Mouse (Mus musculus) embryo, embryonic 9.5 days (tissue): ENCODE measurements at regions not wholly inside any gene's neighbourhood (a gene's known extent, or its start where the extent isn't known, plus 50 kb on each side); places are given as distances from the start of the nearest gene placed in this dataset.

Experiments used
- DNase-seq: peaks from one replicate; pipeline ENCODE4 v3.0.0-alpha.2; 2017; ENCODE audit errors: extremely low spot score

DNA sequence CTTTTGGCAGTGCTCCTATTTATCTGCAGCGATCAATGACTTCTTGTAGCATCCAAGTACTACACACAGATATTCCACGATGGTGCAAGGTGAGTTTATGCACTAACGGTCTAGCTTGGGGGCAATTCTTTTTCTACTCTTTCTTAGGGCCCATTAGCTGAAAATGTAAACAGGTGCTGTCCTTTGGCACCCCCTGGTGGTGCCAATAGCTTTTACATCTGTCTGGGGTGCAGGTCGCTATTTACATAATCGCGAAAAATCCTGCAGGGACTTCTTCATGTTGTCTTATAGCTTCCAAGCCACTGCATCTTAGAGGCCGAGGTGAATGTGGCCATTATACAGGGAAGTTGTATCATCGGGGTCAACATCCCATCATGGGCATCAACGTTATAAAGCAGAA lies 175.9 kb downstream of the Rps12 start:
- DNase-seq: peak; percentile 76

DNA sequence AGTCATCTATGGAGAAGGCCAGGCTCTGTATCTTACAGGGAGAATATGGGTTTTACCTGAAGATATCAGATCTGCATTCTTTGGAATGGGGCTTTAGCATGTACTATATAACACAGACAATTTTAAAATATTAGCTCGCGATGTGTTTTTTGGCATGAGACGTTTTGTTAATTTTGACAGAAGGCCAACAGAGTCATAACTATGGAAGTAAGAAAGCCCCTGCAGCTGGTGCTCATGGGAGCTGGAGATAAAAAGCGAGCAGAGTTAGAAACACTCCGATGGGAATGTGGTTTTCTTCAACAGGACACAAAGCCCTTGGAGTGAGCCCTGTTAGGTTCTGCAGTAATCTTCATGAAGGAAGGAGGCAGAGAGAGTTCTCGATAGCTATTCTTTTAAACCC lies 176.6 kb downstream of the Rps12 start:
- no peak for DNase-seq

DNA sequence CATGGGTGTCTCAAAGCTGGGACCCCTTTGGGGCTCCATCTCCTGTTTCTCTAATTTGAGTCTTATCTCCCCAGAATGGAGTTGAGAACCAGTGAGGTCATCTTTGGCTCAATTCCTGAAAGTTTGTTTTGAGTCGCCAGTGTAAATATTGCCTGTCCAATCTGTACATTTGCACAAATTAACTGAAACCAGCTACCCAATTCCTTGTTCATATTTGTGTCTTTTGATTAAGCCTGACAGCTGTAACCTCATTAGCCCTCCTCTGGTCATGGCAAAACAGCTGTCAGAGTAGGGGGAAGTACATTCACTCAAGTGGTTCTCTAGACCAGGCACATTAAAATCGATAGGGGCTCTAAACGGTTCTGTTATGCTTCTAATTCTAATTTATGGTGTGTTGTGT lies 177.0 kb downstream of the Rps12 start:
- DNase-seq: no peak

- no peak for DNase-seq
Measured at GRCm38 (mm10) chr10:23609270-23609914, 177.7 kb downstream of the Rps12 start.

DNA sequence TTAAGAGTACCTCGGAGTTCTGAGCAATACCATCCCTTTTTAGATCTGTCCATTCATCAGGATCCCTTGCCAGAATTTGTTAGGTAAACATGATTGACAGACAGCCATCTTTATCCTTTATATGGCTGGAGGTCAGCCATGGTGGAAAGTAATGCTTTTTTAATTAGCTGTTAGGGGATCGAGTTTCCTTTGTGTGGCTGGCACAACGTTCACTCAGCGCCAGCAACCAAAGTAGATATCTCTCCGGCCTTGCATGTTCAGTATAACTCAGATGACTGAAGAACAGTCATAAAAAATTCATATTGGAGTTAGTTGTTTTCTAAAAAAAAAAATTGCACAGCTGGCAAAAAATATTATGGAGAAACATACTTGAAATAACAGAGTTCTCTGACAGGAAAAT lies 186.4 kb downstream of the Rps12 start:
- no peak for DNase-seq

- no peak for DNase-seq
Measured at GRCm38 (mm10) chr10:23595541-23595940, 191.5 kb downstream of the Rps12 start.

GRCm38 (mm10) chr10:23580230-23580629 lies 206.8 kb downstream of the Rps12 start:
- no peak for DNase-seq

GRCm38 (mm10) chr10:23571013-23571412 lies 216.1 kb downstream of the Rps12 start:
- no peak for DNase-seq

GRCm38 (mm10) chr10:23569386-23569785 lies 217.7 kb downstream of the Rps12 start:
- no peak for DNase-seq

DNA sequence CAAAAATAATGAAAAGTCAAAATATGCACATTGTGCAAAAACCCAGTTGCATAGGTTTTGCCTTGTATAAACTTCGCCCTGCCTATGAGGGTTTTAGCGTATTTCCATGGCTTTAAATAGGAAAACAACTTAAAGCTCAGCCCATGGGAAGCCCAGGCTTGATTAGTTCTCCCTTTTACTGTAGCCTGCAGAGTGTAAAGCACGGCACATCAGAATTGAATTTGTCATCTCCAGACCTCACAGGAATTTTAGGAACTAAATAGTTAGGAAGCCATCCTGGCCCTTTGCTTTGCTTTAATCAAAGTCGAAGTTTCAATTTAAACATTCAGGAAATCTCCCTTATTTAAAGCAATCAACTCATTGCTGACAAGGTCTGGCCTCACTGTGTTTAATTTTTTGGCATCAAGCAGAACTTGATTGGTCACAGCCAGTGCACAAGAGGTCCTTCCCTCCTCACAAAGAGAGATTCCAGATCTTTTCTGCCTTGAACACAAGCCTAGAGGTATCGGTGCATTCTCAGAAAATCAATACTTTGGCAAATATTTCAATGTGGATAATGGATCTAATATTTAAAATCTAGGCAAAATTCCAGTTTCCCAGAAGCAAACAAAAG lies 211.8 kb upstream of the Eya4 start:
- DNase-seq: no peak

- DNase-seq: no peak
Measured at GRCm38 (mm10) chr10:23559980-23560658, 209.5 kb upstream of the Eya4 start.

- DNase-seq: no peak
Measured at GRCm38 (mm10) chr10:23557828-23558227, 207.2 kb upstream of the Eya4 start.

DNA sequence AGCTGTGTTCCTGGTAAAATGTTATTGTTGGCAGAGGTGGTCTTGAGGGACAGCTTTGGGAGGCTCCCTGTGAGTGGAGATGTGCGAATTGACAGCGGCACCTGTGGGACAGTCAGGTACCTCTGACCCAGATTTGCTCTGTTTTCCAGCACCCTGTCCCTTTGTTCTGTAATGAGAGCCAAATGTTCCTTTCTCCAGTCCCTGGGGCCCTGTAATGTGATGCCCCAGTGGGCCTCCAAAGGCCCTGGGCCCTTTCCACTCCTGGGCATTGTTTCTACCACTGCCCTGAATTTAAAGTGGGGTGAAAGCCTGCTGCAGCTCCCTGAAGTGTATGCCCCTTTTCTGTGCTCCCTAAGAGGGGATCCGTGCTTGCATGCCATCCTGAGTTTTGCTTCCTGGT lies 198.6 kb upstream of the Eya4 start:
- peak; percentile 9 for DNase-seq

DNA sequence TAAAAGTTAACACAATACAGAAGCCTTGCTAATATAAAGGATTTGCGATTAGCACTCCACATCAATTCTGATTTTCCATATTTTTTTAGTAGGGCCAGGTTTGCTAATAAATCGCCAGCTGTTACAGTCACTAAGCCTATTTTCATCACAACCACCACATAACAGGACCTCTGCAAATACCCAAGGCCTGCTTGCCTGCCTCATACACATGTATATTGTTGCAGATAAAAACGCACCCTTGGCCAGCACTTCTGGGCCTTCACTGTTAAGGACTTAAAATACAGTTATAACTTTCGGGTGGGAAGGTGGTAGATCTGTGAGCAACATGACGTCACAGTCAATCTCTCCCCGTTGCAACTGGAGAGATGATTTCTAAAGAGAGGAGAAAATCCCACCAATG lies 197.7 kb upstream of the Eya4 start:
- DNase-seq: peak; percentile 1

- no peak for DNase-seq
Measured at GRCm38 (mm10) chr10:23542712-23543111, 192.1 kb upstream of the Eya4 start.

DNA sequence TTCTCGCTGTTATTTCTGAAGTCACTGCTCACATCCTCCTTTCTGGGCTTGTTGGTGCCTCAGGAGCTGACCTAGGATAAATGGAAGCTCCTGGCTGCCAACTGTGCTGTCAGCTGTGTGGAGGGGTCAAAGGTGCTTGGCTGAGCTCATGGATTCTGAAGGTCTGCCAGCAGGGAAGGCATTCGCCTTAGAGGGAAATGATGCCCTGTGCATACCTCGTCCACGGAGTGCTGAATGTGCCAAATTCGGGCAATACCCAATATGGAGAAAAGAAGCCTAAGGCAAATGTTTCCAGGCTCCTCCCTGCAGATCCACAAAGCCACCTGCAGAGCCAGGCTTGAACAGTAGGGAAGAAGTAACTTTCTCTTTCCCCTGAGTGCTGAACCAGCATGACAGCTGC lies 191.3 kb upstream of the Eya4 start:
- peak; percentile 4 for DNase-seq

- DNase-seq: no peak
Measured at GRCm38 (mm10) chr10:23534636-23535035, 184.1 kb upstream of the Eya4 start.

- DNase-seq: no peak
Measured at GRCm38 (mm10) chr10:23531964-23532758, 181.6 kb upstream of the Eya4 start.

DNA sequence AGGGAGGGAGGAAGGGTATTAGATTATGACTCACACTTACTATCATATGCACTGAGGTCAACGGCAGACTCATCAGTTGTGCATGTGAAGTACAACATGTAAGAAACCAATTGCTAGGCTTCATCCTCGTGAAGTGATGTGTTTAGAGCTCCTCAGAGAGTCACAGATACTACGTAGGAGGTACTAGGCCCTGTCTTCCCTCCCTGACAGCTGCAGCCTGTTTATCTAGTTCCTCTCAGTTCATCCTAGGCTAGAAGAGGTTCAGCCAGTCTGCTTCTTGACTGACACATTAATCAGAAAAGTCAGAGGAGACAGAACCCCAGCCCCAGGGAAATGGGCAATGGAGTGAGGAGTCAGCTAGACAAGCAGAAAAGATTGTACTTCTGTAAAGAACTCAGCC lies 180.1 kb upstream of the Eya4 start:
- DNase-seq: no peak

GRCm38 (mm10) chr10:23526796-23527195 lies 176.2 kb upstream of the Eya4 start:
- DNase-seq: no peak

- DNase-seq: no peak
Measured at GRCm38 (mm10) chr10:23522664-23523063, 172.1 kb upstream of the Eya4 start.

DNA sequence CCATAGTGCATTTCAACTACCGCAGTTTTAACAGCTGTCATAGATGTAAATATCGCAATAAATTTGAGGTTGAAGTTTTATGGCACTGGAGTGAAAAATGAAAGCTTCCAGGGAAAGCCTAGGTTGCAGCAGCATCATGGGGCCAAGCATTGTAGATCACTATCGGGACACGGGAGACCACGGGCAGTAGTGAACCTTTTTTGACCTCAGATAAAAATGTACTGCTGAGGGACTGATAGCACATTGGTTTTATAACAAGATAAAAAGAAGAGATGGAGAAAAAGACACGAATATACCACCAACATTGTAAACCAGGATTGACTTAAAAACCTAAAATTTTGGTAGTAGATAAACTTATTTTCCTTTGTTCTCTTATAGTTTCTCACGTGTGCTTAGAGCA lies 143.1 kb upstream of the Eya4 start:
- DNase-seq: no peak

DNA sequence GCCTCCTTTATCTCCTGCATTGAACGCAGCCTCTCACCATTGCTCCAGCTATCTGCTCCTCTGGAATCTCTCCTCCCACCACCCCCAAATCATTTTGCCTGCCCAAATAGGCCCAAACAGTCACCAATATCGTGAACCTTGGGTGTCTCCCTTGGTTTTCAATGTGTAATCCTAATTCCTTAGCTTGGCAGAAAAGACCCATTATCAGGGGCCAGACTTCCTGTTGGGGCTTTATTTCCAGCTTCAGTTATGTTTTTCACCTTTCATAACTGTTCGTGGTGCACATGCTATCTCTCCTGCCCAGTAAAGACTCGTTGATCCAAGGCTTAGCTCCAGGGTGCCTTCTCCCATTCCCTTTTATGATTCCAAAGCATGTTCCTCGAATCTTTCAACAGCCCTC lies 142.4 kb upstream of the Eya4 start:
- DNase-seq: no peak
